Mouse (Mus musculus) liver, adult (tissue): ENCODE measurements at regions not wholly inside any gene's neighbourhood (a gene's known extent, or its start where the extent isn't known, plus 50 kb on each side); places are given as distances from the start of the nearest gene placed in this dataset.

ENCODE experiments used
- GATA4 ChIP-seq: IDR thresholded peaks from 2 replicates; pipeline ENCODE4 v1.6.1; 2014; ENCODE audit warnings: mild to moderate bottlenecking, low read length; ENCODE audit not compliant: insufficient replicate concordance

DNA sequence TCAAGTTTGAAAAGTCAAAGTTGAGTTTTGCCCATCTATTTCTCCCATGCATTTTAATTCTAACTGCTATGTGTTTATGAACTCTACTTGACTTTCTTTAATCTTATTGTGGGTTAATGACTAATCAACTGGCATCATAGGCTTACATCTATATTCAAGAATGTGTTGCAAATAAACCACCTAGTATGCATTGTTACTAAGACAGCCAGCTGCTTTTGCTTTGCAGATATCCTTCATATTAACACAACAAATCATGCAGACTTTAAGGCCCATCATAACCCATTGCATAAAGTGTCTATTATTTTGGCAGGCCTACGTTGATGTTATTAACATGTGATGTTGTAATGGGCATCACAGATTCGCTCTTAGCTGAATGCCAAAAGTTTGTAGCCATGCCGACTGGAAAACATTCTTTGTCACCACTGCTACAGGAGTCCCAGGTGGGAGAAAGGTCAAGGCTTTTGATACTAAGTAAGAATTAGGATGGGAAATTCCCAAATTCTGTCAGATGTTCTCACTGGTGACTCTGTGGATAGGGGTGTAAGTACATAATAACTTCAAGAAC lies 394.3 kb upstream of the Jag1 start:
- no peak for TF ChIP-seq GATA4

DNA sequence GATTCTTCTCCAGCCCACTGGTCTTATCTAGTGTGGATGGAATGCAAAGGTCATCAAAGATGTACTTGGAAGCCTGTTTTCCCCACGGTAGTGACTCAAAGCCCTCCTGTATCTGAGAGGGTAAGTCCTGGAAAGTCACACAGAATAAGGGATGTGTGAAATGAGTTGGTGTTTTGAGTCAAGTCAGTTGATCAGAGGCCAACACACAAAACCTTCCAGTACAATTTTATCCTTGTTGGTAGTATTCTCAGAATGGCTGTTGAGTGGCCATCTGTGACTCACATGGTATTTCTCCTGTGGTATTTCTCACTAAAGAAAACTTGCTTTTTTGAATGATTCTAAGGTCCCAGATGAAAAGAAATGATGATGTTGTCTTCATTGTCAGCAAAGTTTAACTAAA lies 384.8 kb upstream of the Jag1 start:
- no peak for TF ChIP-seq GATA4

GRCm38 (mm10) chr2:137497616-137498015 lies 381.2 kb upstream of the Jag1 start:
- TF ChIP-seq GATA4: no peak

DNA sequence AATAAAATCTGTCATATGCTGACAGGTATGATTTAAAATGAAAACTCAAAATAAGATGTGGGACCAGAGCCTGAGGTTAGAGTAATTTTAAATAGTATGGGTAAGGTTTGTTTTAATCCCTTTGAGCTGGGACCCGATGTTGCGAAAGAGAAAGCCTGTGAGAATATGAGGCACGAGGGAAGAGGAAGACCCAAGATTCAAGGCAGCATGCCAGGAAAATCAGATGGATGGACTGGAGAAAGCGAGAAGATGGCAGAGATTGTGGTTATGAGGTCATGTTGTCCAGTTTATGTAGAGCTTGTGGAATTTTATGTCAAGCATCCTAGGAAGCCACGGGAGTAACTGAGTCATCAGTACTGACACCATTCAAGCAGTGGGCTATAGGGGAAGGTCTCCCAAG lies 377.2 kb upstream of the Jag1 start:
- TF ChIP-seq GATA4: no peak

GRCm38 (mm10) chr2:137489181-137489682 lies 372.8 kb upstream of the Jag1 start:
- no peak for TF ChIP-seq GATA4

DNA sequence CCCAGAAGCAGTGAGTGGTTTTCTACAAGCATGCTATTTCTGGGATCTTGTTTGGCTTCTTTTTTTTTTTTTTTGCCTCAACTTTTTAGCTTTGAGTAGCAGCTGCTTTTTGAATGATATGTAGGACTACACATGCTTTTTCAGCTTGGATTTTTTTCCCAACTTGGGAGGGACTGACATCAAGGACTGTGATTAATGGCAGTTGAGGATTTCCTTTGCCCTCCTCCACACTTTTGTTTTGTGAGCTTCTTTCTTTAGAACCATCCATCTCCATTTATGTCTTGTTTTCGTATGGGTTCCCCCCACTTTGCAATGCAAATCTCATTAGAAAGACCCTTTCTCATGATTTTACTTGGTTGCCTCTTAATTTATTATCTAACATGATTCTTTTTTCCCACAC lies 352.3 kb upstream of the Jag1 start:
- no peak for TF ChIP-seq GATA4

- no peak for TF ChIP-seq GATA4
Observed at GRCm38 (mm10) chr2:137457061-137457753, 340.8 kb upstream of the Jag1 start.

GRCm38 (mm10) chr2:137456436-137456835 lies 340.0 kb upstream of the Jag1 start:
- no peak for TF ChIP-seq GATA4

DNA sequence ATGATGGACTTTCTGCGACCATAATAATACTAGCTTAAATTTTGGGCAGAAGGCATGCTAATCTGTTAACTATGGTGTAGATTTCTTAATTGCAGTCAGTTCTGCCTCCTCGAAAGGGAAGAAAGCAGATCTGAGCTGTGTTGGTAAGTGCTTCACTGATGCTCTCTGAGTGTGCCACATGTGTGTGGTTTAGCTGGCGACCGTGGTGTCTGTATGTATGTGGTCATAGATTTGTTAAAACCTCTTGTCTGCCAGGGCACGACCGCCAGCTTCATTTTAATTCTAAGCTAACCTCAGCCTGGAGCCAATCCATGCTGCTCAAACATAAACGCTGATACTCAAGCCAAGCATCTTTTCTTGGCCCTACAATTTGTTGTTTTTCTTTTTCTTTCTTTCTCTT lies 330.5 kb upstream of the Jag1 start:
- TF ChIP-seq GATA4: no peak

DNA sequence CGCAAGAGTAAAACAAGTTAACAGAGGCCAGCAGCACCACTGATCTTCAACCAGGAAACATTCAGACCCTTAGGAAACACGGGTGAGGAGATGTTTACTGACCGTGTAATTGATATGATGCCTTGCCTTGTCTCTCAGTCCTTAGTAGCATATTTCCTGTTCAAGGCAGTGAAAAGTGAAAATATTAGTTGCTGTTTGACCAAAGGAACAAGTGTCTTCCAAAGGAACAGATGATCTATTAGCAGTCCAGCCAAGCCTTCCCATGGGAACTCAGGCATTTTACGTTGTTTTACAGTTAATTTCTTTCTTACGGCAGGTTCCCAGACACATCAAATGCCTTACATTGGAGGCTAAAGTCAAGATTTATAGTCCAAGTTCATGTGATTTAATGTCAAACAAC lies 321.3 kb upstream of the Jag1 start:
- no peak for TF ChIP-seq GATA4

- no peak for TF ChIP-seq GATA4
Observed at GRCm38 (mm10) chr2:137436161-137436560, 319.7 kb upstream of the Jag1 start.

DNA sequence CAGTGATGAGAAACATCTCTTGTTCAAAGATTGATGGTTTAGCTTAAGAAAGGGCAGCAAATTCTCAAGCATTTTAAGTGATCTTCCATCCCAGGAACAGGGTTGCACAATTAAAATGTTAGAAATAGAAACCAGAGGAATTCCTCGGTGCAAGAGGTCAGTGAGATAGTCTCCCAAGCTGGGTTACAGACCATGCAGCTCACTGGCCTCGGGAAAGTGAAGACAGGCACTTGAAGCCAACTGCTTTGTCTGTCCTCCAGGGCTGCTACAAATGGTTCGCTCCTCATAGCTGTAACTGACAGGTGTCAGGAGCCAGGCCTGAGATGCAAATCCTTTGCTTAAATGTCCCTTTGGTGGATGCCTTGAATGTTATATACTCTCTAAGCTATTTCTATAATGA lies 306.2 kb upstream of the Jag1 start:
- TF ChIP-seq GATA4: peak; percentile 52; the same call in 1 of the 2 replicates

GRCm38 (mm10) chr2:137419678-137420077 lies 303.2 kb upstream of the Jag1 start:
- TF ChIP-seq GATA4: peak; percentile 82; the same call in 1 of the 2 replicates

GRCm38 (mm10) chr2:137417691-137418090 lies 301.2 kb upstream of the Jag1 start:
- TF ChIP-seq GATA4: no peak

DNA sequence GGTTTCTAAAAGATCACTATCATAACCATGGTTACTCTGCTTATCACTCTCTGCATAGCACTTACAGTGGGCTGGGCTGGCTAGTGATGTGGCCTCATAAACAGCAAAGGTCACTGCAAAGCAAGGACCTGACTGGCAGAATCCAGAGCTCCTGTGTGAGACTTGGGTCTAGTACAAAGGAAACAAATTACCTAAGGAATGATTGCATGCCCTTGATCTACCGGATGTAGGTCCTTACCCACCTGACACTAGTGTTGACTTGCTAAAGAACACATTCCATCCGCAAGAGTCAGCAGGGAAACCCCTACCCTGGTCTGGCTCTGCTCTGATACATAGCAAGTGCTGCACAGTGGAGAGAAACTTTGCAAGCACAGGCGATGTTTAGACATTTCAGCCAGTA lies 297.0 kb upstream of the Jag1 start:
- no peak for TF ChIP-seq GATA4

DNA sequence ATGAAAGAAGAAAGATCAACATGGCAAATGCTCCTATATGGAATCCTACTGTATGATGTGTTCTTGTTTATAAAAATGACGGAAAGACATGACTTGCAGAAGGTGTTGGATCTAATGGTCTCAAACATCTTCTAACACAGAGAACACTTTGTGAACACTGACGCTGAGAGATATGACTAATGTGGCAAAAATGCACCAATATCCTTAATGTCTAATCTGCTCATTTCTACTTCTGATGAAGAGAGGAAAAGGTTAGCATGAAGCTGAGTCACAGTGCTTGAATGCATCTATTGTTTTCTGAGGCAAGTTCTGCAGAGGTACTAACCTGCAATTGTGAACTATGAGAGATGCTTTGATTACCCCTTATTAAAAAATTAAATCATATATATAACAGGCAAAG lies 293.2 kb upstream of the Jag1 start:
- TF ChIP-seq GATA4: no peak

- no peak for TF ChIP-seq GATA4
Observed at GRCm38 (mm10) chr2:137408294-137408693, 291.9 kb upstream of the Jag1 start.
